Mouse (Mus musculus): Measurements from ENCODE around the gene Higd1c. TPM values are rescaled to one million over a fixed set of nuclear protein-coding genes. Genes with fewer than 3 reads are reported as not detected.

Higd1c gene
- total RNA-seq, 2 experiments from 2014 or later = not detected

Other genes with a start within 250 kb of the Higd1c start
- gene Atf1, start 136.7 kb upstream of the Higd1c start, total RNA-seq (2021) = 10 to 100 TPM; 44.2 to 57.7 TPM
- gene Tmprss12, start 83.7 kb upstream of the Higd1c start, total RNA-seq (2021) = not detected
- gene Mettl7a1, start 60.4 kb upstream of the Higd1c start, total RNA-seq (2021) = 10 to 100 TPM; 33.7 to 34.4 TPM
- gene Mettl7a3, start 29.6 kb upstream of the Higd1c start, total RNA-seq (2021) = under 1 TPM; 0.17 to 0.41 TPM
- not detected for gene Methig1, start 11.4 kb upstream of the Higd1c start, total RNA-seq (2021)
- under 1 TPM; 0.43 to 0.68 TPM for gene Mettl7a2, start 11.3 kb upstream of the Higd1c start, total RNA-seq (2021)
- gene Gm5475, start 57.6 kb downstream of the Higd1c start, total RNA-seq (2021) = under 1 TPM in 1 of 2 experiments, not detected in 1; 0.09 TPM
- gene Slc11a2, start 60.5 kb downstream of the Higd1c start, total RNA-seq (2021) = 10 to 100 TPM; 34.5 to 40.0 TPM
- gene Letmd1, start 104.5 kb downstream of the Higd1c start, total RNA-seq (2021) = 1 to 10 TPM; 6.7 to 7.5 TPM
- gene Csrnp2, start 130.9 kb downstream of the Higd1c start, total RNA-seq (2021) = 1 to 10 TPM; 3.2 to 3.7 TPM
- 10 to 100 TPM; 11.3 to 11.5 TPM for gene Tfcp2, start 187.5 kb downstream of the Higd1c start, total RNA-seq (2021)
- 10 to 100 TPM; 13.8 to 17.7 TPM for gene Pou6f1, start 235.4 kb downstream of the Higd1c start, total RNA-seq (2021)

Data from gastrocnemius, adult 18-20 months (tissue).